Mouse (Mus musculus) megakaryocyte, embryonic 14.5 days (primary cell): ENCODE measurements around the gene Rnft2.

ENCODE experiments used
- FLI1 ChIP-seq: IDR thresholded peaks from 2 replicates; pipeline ENCODE4 v1.6.1; 2012; ENCODE audit warnings: low read length, inconsistent platforms, mixed read lengths
- GATA1 ChIP-seq: IDR thresholded peaks from 3 replicates; pipeline ENCODE4 v1.6.1; 2012; ENCODE audit warnings: mixed read lengths, low read length, inconsistent platforms, borderline replicate concordance

GRCm38 (mm10) chr5:118214418-118215154 lies 30.3 kb downstream of the Rnft2 start:
- TF ChIP-seq FLI1 = no peak
- TF ChIP-seq GATA1 = no peak
